Mouse (Mus musculus) thymus, adult 2 months (tissue): ENCODE data around the gene Nat8l. TPM values are rescaled to one million over a fixed set of nuclear protein-coding genes. Genes with fewer than 3 reads are reported as not detected.

Experiments
- DNase-seq: peaks from one replicate; pipeline ENCODE4 v3.0.0; 2021
- H3K27ac ChIP-seq: fragments of 200-500 bp; 2 replicates; pipeline ENCODE4 v1.5.1; 2012; ENCODE audit warnings: low read length, control low read depth; ENCODE audit not compliant: control insufficient read depth, insufficient read depth
- H3K27me3 ChIP-seq: fragments of 200-500 bp; 2 replicates; pipeline ENCODE4 v1.6.1; 2012; ENCODE audit warnings: mild to moderate bottlenecking, low read length, moderate library complexity, mixed read lengths; ENCODE audit not compliant: control insufficient read depth, insufficient read depth
- H3K36me3 ChIP-seq: fragments of 200-500 bp; 2 replicates; pipeline ENCODE4 v1.6.1; 2012; ENCODE audit warnings: mild to moderate bottlenecking, low read length, moderate library complexity; ENCODE audit not compliant: control insufficient read depth, insufficient read depth
- H3K4me1 ChIP-seq: fragments of 200-500 bp; replicated peaks from 2 replicates; pipeline ENCODE4 v1.6.1; 2012; ENCODE audit warnings: low read length; ENCODE audit not compliant: control insufficient read depth, insufficient read depth
- H3K4me3 ChIP-seq: fragments of 200-500 bp; 2 replicates; pipeline ENCODE4 v1.5.1; 2012; ENCODE audit warnings: mild to moderate bottlenecking, low read length, control low read depth, moderate library complexity; ENCODE audit not compliant: control insufficient read depth, insufficient read depth
- CTCF ChIP-seq: fragments of 200-500 bp; IDR thresholded peaks from 2 replicates; pipeline ENCODE4 v1.5.1; 2012; ENCODE audit warnings: mild to moderate bottlenecking, control low read depth, low read length, moderate library complexity, borderline replicate concordance; ENCODE audit not compliant: control insufficient read depth, poor library complexity, insufficient read depth; ENCODE audit errors: extremely low read depth
- POLR2A ChIP-seq: fragments of 200-500 bp; IDR thresholded peaks from 2 replicates; pipeline ENCODE4 v1.6.1; 2012; ENCODE audit warnings: mild to moderate bottlenecking, low read length, control low read depth, moderate library complexity; ENCODE audit not compliant: control insufficient read depth, poor library complexity, insufficient read depth; ENCODE audit errors: extremely low read depth
- WGBS: fragments of 180-500 bp; shearing (Covaris S2); methylation state at CpG from one replicate; pipeline ENCODE4 v1.1.7; 2018; 5-methylcytosine and 5-hydroxymethylcytosine counted together
- polyA plus RNA-seq: library from polyadenylated mRNA; depleted of rRNA; stranded (reverse); fragments of >200 nt; gene quantifications from 2 replicates; pipeline ENCODE4 v1.2.3, GENCODE M21; 2012; rRNA removed

Nat8l gene
- polyA plus RNA-seq, 1 experiment = 8.3 TPM

GRCm38 (mm10) chr5:34030101-34030500, 34.3 kb downstream of the Nat8l start:
- Histone ChIP-seq H3K27ac (no peak overlapping the region), H3K27me3 (no peaks in the 10 kb centered on the region), H3K4me3 (no peak overlapping the region), H3K4me1 (no peaks in the 10 kb centered on the region), H3K36me3 (no peaks in the 10 kb centered on the region)
- no peak for TF ChIP-seq POLR2A
- no peak for TF ChIP-seq CTCF
- DNase-seq = no peak
- WGBS = 90% methylated on average over 4 of the region's 4 CpGs

GRCm38 (mm10) chr5:34031022-34031421, 35.2 kb downstream of the Nat8l start:
- no peak for TF ChIP-seq POLR2A
- no peak for TF ChIP-seq CTCF
- Histone ChIP-seq H3K27ac (no peak overlapping the region), H3K4me1 (no peaks in the 10 kb centered on the region), H3K36me3 (no peaks in the 10 kb centered on the region), H3K27me3 (no peaks in the 10 kb centered on the region), H3K4me3 (no peak overlapping the region)
- 24% methylated on average over 6 of the region's 6 CpGs for WGBS
- no peak for DNase-seq

- Histone ChIP-seq H3K4me3 (no peak overlapping the region), H3K27ac (no peak overlapping the region), H3K36me3 (no peaks in the 10 kb centered on the region), H3K4me1 (no peaks in the 10 kb centered on the region), H3K27me3 (no peaks in the 10 kb centered on the region)
- WGBS = 88% methylated on average over 3 of the region's 3 CpGs
- DNase-seq = no peak
- TF ChIP-seq CTCF (no peak), POLR2A (no peak)
Observed at GRCm38 (mm10) chr5:34032520-34032919, 36.7 kb downstream of the Nat8l start.

Other genes starting within 250 kb of the Nat8l start
- 69.5 and 82.9 TPM in 2 replicates for gene Letm1, start 213.2 kb upstream of the Nat8l start, polyA plus RNA-seq
- 53.3 and 64.8 TPM in 2 replicates for gene Nsd2, start 175.3 kb upstream of the Nat8l start, polyA plus RNA-seq
- gene Nelfa, start 59.6 kb upstream of the Nat8l start, polyA plus RNA-seq = 85.1 and 100 TPM in 2 replicates
- 38.3 and 41.9 TPM in 2 replicates for gene Gm1673, start 12.6 kb upstream of the Nat8l start, polyA plus RNA-seq
- gene Poln, start 173.5 kb downstream of the Nat8l start, polyA plus RNA-seq = 2.3 and 2.4 TPM in 2 replicates
- 3.3 and 4.2 TPM in 2 replicates for gene Haus3, start 173.5 kb downstream of the Nat8l start, polyA plus RNA-seq
- gene Mxd4, start 191.7 kb downstream of the Nat8l start, polyA plus RNA-seq = 515 and 525 TPM in 2 replicates